Mouse (Mus musculus): ENCODE results near the gene Gm20388.

The Gm20388 gene

GRCm38 (mm10) chr8:120966557-120966956 is 1055.9 kb downstream of the Gm20388 start:
- no peak for DNase-seq (ENCODE audit: low spot score)

- DNase-seq (ENCODE audit: low spot score) = no peak
These were observed 1057.7 kb downstream of the Gm20388 start for GRCm38 (mm10) chr8:120968308-120968707.

- DNase-seq (ENCODE audit: low spot score) = peak; percentile 20
These were observed 1059.7 kb downstream of the Gm20388 start for GRCm38 (mm10) chr8:120970346-120970745.

- DNase-seq (ENCODE audit: low spot score) = no peak
These were observed 1061.2 kb downstream of the Gm20388 start for GRCm38 (mm10) chr8:120971691-120972469.

- DNase-seq (ENCODE audit: low spot score) = no peak
These were observed 1062.4 kb downstream of the Gm20388 start for GRCm38 (mm10) chr8:120973046-120973445.

- peak; percentile 18 for DNase-seq (ENCODE audit: low spot score)
These were observed 1066.5 kb downstream of the Gm20388 start for GRCm38 (mm10) chr8:120977131-120977530.

GRCm38 (mm10) chr8:120979210-120979609 is 1068.6 kb downstream of the Gm20388 start:
- DNase-seq (ENCODE audit: low spot score) = no peak

GRCm38 (mm10) chr8:120980948-120981347 is 1070.3 kb downstream of the Gm20388 start:
- no peak for DNase-seq (ENCODE audit: low spot score)

GRCm38 (mm10) chr8:120984888-120985287 is 1074.2 kb downstream of the Gm20388 start:
- no peak for DNase-seq (ENCODE audit: low spot score)

GRCm38 (mm10) chr8:120986022-120986421 is 1075.4 kb downstream of the Gm20388 start:
- no peak for DNase-seq (ENCODE audit: low spot score)

GRCm38 (mm10) chr8:120993738-120994137 is 1083.1 kb downstream of the Gm20388 start:
- no peak for DNase-seq (ENCODE audit: low spot score)

- DNase-seq (ENCODE audit: low spot score) = no peak
These were observed 1084.8 kb downstream of the Gm20388 start for GRCm38 (mm10) chr8:120995424-120995823.

- DNase-seq (ENCODE audit: low spot score) = no peak
These were observed 1086.4 kb downstream of the Gm20388 start for GRCm38 (mm10) chr8:120996905-120997581.

- no peak for DNase-seq (ENCODE audit: low spot score)
These were observed 1087.3 kb downstream of the Gm20388 start for GRCm38 (mm10) chr8:120997926-120998325.

- DNase-seq (ENCODE audit: low spot score) = no peak
These were observed 1088.3 kb downstream of the Gm20388 start for GRCm38 (mm10) chr8:120998966-120999365.

GRCm38 (mm10) chr8:121001951-121002350 is 1091.3 kb downstream of the Gm20388 start:
- DNase-seq (ENCODE audit: low spot score) = no peak

- no peak for DNase-seq (ENCODE audit: low spot score)
These were observed 1092.4 kb downstream of the Gm20388 start for GRCm38 (mm10) chr8:121002871-121003539.

- DNase-seq (ENCODE audit: low spot score) = no peak
These were observed 1093.0 kb downstream of the Gm20388 start for GRCm38 (mm10) chr8:121003639-121004038.

GRCm38 (mm10) chr8:121013318-121013717 is 1102.7 kb downstream of the Gm20388 start:
- DNase-seq (ENCODE audit: low spot score) = no peak

GRCm38 (mm10) chr8:121016621-121017020 is 1106.0 kb downstream of the Gm20388 start:
- no peak for DNase-seq (ENCODE audit: low spot score)

- no peak for DNase-seq (ENCODE audit: low spot score)
These were observed 1107.6 kb downstream of the Gm20388 start for GRCm38 (mm10) chr8:121018236-121018635.

GRCm38 (mm10) chr8:121021488-121021887 is 1110.8 kb downstream of the Gm20388 start:
- no peak for DNase-seq (ENCODE audit: low spot score)

- no peak for DNase-seq (ENCODE audit: low spot score)
These were observed 1112.4 kb downstream of the Gm20388 start for GRCm38 (mm10) chr8:121023003-121023402.

All from T-cell, adult 2 months (primary cell).